Mouse (Mus musculus) midbrain, embryonic 13.5 days (tissue): ENCODE results near the gene Timeless. TPM values are rescaled to one million over a fixed set of nuclear protein-coding genes. Genes with fewer than 3 reads are reported as not detected.

ENCODE experiments used
- polyA plus RNA-seq: library from polyadenylated mRNA; unstranded; fragments of >200 nt; fragmentation: Nextera tagmentation; extraction: Ambion mirVana; gene quantifications from 2 replicates; pipeline ENCODE4 v1.2.1, GENCODE M21; 2015

Timeless gene
- polyA plus RNA-seq, 1 experiment from 2014 or later = 28.6 TPM

Other genes with a start within 250 kb of the Timeless start
- not detected in 2 replicates for gene Hsd17b6, start 224.5 kb upstream of the Timeless start, polyA plus RNA-seq
- gene Prim1, start 216.9 kb upstream of the Timeless start, polyA plus RNA-seq = 44.8 and 49.4 TPM in 2 replicates
- gene Naca, start 196.5 kb upstream of the Timeless start, polyA plus RNA-seq = 643 and 661 TPM in 2 replicates
- 443 and 496 TPM in 2 replicates for gene Ptges3, start 173.1 kb upstream of the Timeless start, polyA plus RNA-seq
- 2,005 and 2,018 TPM in 2 replicates for gene Atp5b, start 148.8 kb upstream of the Timeless start, polyA plus RNA-seq
- 13.8 and 13.9 TPM in 2 replicates for gene Baz2a, start 140.5 kb upstream of the Timeless start, polyA plus RNA-seq
- gene Rbms2, start 51.8 kb upstream of the Timeless start, polyA plus RNA-seq = 9.8 and 10.9 TPM in 2 replicates
- gene Gls2, start 37.6 kb upstream of the Timeless start, polyA plus RNA-seq = 1.1 and 1.4 TPM in 2 replicates
- gene Spryd4, start 20.3 kb upstream of the Timeless start, polyA plus RNA-seq = 19.6 and 21.2 TPM in 2 replicates
- 0.16 and 0.32 TPM in 2 replicates for gene Mip, start 6.2 kb upstream of the Timeless start, polyA plus RNA-seq
- gene Apon, start 22.0 kb downstream of the Timeless start, polyA plus RNA-seq = 0.15 and 0.23 TPM in 2 replicates
- gene Apof, start 36.6 kb downstream of the Timeless start, polyA plus RNA-seq = not detected in 2 replicates
- 19.3 and 20.0 TPM in 2 replicates for gene Stat2, start 38.5 kb downstream of the Timeless start, polyA plus RNA-seq
- 0.16 TPM in 1 of 2 replicates, not detected in the other for gene Il23a, start 66.7 kb downstream of the Timeless start, polyA plus RNA-seq
- 28.6 and 30.4 TPM in 2 replicates for gene Pan2, start 71.3 kb downstream of the Timeless start, polyA plus RNA-seq
- gene Cnpy2, start 90.4 kb downstream of the Timeless start, polyA plus RNA-seq = 225 and 230 TPM in 2 replicates
- gene Cs, start 105.7 kb downstream of the Timeless start, polyA plus RNA-seq = 213 and 225 TPM in 2 replicates
- gene Coq10a, start 136.9 kb downstream of the Timeless start, polyA plus RNA-seq = 28.2 and 34.3 TPM in 2 replicates
- gene Ankrd52, start 145.1 kb downstream of the Timeless start, polyA plus RNA-seq = 13.0 and 14.8 TPM in 2 replicates
- gene Slc39a5, start 169.2 kb downstream of the Timeless start, polyA plus RNA-seq = 0.18 and 0.22 TPM in 2 replicates
- 142 and 153 TPM in 2 replicates for gene Nabp2, start 179.4 kb downstream of the Timeless start, polyA plus RNA-seq
- 81.5 and 85.9 TPM in 2 replicates for gene Rnf41, start 179.6 kb downstream of the Timeless start, polyA plus RNA-seq
- gene Smarcc2, start 227.2 kb downstream of the Timeless start, polyA plus RNA-seq = 200 and 212 TPM in 2 replicates